Mouse (Mus musculus) stomach, postnatal 0 days (tissue): ENCODE data around the gene Bcor. TPM values are rescaled to one million over a fixed set of nuclear protein-coding genes. Genes with fewer than 3 reads are reported as not detected.

Source experiments
- ATAC-seq: fragments of 200-750 bp; cut with Nextera tagmentation; 2 replicates; pipeline ENCODE4 v1.8.0; 2017; ENCODE audit not compliant: low FRiP score, low TSS enrichment
- DNase-seq: peaks from one replicate; pipeline ENCODE4 v3.0.0-alpha.2; 2016; ENCODE audit warnings: low spot score
- H3K27ac ChIP-seq: fragments of 300-500 bp; sonication (generic); replicated peaks from 2 replicates; pipeline ENCODE4 v1.5.1; 2014; ENCODE audit warnings: mild to moderate bottlenecking, control low read depth
- H3K27me3 ChIP-seq: fragments of 300-500 bp; sonication (generic); 2 replicates; pipeline ENCODE4 v1.6.1; 2014; ENCODE audit warnings: low read length; ENCODE audit not compliant: control insufficient read depth, insufficient read depth
- H3K36me3 ChIP-seq: fragments of 300-500 bp; sonication (generic); 2 replicates; pipeline ENCODE4 v1.6.1; 2014; ENCODE audit warnings: low read length, mixed read lengths; ENCODE audit not compliant: control insufficient read depth, insufficient read depth
- H3K4me1 ChIP-seq: fragments of 300-500 bp; sonication (generic); replicated peaks from 2 replicates; pipeline ENCODE4 v1.6.1; 2014; ENCODE audit warnings: antibody characterized with exemption; ENCODE audit not compliant: control insufficient read depth, insufficient read depth
- H3K4me2 ChIP-seq: fragments of 300-500 bp; sonication (generic); replicated peaks from 2 replicates; pipeline ENCODE4 v1.6.1; 2014; ENCODE audit warnings: low read depth, mild to moderate bottlenecking, control low read depth, moderate library complexity
- H3K4me3 ChIP-seq: fragments of 300-500 bp; sonication (generic); 2 replicates; pipeline ENCODE4 v1.5.1; 2014; ENCODE audit warnings: low read depth, low read length, control low read depth
- H3K9ac ChIP-seq: fragments of 300-500 bp; sonication (generic); 2 replicates; pipeline ENCODE4 v1.6.1; 2014; ENCODE audit warnings: mild to moderate bottlenecking, low read length, control low read depth, mixed read lengths
- H3K9me3 ChIP-seq: fragments of 300-500 bp; sonication (generic); 2 replicates; pipeline ENCODE4 v1.6.1; 2016; ENCODE audit warnings: low read length; ENCODE audit not compliant: control insufficient read depth
- CTCF ChIP-seq: IDR thresholded peaks from 2 replicates; pipeline ENCODE4 v1.5.1; 2016; ENCODE audit warnings: antibody characterized with exemption, low read depth, mild to moderate bottlenecking, moderate library complexity
- EP300 ChIP-seq: optimal IDR thresholded peaks from 2 replicates; pipeline ENCODE3; 2016; ENCODE audit warnings: antibody characterized with exemption
- WGBS: fragments of 180-500 bp; shearing (Covaris S2); extraction: QIAGEN DNeasy Blood & Tissue Kit; methylation state at CpG from one replicate; pipeline ENCODE4 v1.1.7; 2014; 5-methylcytosine and 5-hydroxymethylcytosine counted together
- polyA plus RNA-seq: library from polyadenylated mRNA; unstranded; fragments of >200 nt; fragmentation: Nextera tagmentation; extraction: Ambion mirVana; gene quantifications from 2 replicates; pipeline ENCODE4 v1.2.1, GENCODE M21; 2015

Bcor gene
- polyA plus RNA-seq, 1 experiment from 2014 or later = 5.5 TPM

GRCm38 (mm10) chrX:12140086-12140740, 19.9 kb downstream of the Bcor start:
- Histone ChIP-seq H3K36me3 (no peaks in the 10 kb centered on the region), H3K4me3 (peak overlapping the region; percentile 19; the same call in 1 of the 2 replicates), H3K27me3 (no peaks in the 10 kb centered on the region), H3K4me1 (no peaks in the 10 kb centered on the region), H3K4me2 (peak overlapping the region; percentile 53), H3K27ac (no peak overlapping the region), H3K9ac (peak overlapping the region; percentile 52), H3K9me3 (no peaks in the 10 kb centered on the region)
- ATAC-seq = peak; percentile 22; the same call in 1 of the 2 replicates
- no peak for DNase-seq
- TF ChIP-seq CTCF (0 out of 2 replicates have a peak, but pooled peaks have one; percentile 7), EP300 (no peak)
- 9% methylated on average over 37 of the region's 51 CpGs for WGBS

GRCm38 (mm10) chrX:12138266-12138665, 21.9 kb downstream of the Bcor start:
- DNase-seq (no peak), ATAC-seq (no peak)
- no peaks in the 10 kb centered on the region for H3K9me3 ChIP-seq
- 48% methylated on average over 7 of the region's 7 CpGs for WGBS
- no peak overlapping the region for H3K9ac ChIP-seq
- H3K4me1 ChIP-seq = no peaks in the 10 kb centered on the region
- H3K4me3 ChIP-seq = no peak overlapping the region
- H3K27ac ChIP-seq = no peak overlapping the region
- no peaks in the 10 kb centered on the region for H3K27me3 ChIP-seq
- TF ChIP-seq CTCF = no peak
- TF ChIP-seq EP300 = no peak
- no peak overlapping the region for H3K4me2 ChIP-seq
- no peaks in the 10 kb centered on the region for H3K36me3 ChIP-seq

GRCm38 (mm10) chrX:12137121-12137521, 23.0 kb downstream of the Bcor start:
- Histone ChIP-seq H3K27ac (no peak overlapping the region), H3K4me1 (no peaks in the 10 kb centered on the region), H3K27me3 (no peaks in the 10 kb centered on the region), H3K36me3 (no peaks in the 10 kb centered on the region), H3K9me3 (no peaks in the 10 kb centered on the region), H3K4me2 (peak overlapping the region; percentile 67), H3K9ac (peak overlapping the region; percentile 48), H3K4me3 (peak overlapping the region; percentile 38)
- DNase-seq (no peak), ATAC-seq (no peak)
- no peak for TF ChIP-seq CTCF
- TF ChIP-seq EP300 = no peak
- WGBS = 13% methylated on average over 21 of the region's 25 CpGs

GRCm38 (mm10) chrX:12136261-12137101, 23.7 kb downstream of the Bcor start:
- WGBS = 2% methylated on average over 48 of the region's 50 CpGs
- Histone ChIP-seq H3K4me2 (peak overlapping the region; percentile 67), H3K9me3 (no peaks in the 10 kb centered on the region), H3K4me3 (peak overlapping the region; percentile 38), H3K27ac (peak overlapping the region; percentile 56), H3K36me3 (no peaks in the 10 kb centered on the region), H3K4me1 (no peaks in the 10 kb centered on the region), H3K9ac (peak overlapping the region; percentile 48), H3K27me3 (no peaks in the 10 kb centered on the region)
- DNase-seq = peak; percentile 43
- ATAC-seq = 0 out of 2 replicates have a peak, but pooled peaks have one; percentile 19
- TF ChIP-seq CTCF (no peak), EP300 (no peak)

GRCm38 (mm10) chrX:12135121-12136111, 24.7 kb downstream of the Bcor start:
- DNase-seq (peak; percentile 79), ATAC-seq (peak; percentile 30; the same call in 1 of the 2 replicates)
- no peak overlapping the region; the same call in 1 of the 2 replicates for H3K9ac ChIP-seq
- no peaks in the 10 kb centered on the region for H3K9me3 ChIP-seq
- H3K27me3 ChIP-seq = no peaks in the 10 kb centered on the region
- TF ChIP-seq EP300 (no peak), CTCF (no peak)
- H3K4me2 ChIP-seq = peak overlapping the region; percentile 67
- H3K36me3 ChIP-seq = no peaks in the 10 kb centered on the region
- H3K4me1 ChIP-seq = no peaks in the 10 kb centered on the region
- WGBS = 5% methylated on average over 36 of the region's 75 CpGs
- peak overlapping the region; percentile 38 for H3K4me3 ChIP-seq
- H3K27ac ChIP-seq = peak overlapping the region; percentile 74
